Mouse (Mus musculus): ENCODE measurements around the gene Fbln7. TPM values are rescaled to one million over a fixed set of nuclear protein-coding genes. Genes with fewer than 3 reads are reported as not detected.

Gene Fbln7
- polyA plus RNA-seq, 1 experiment from 2014 or later, result 5.1 TPM

GRCm38 (mm10) chr2:128837531-128837930, 25.2 kb upstream of the Fbln7 start:
- no peaks in the 10 kb centered on the region for H3K27me3 ChIP-seq
- no peak overlapping the region for H3K4me2 ChIP-seq
- no peak for ATAC-seq (replicated peaks; ENCODE audit: low FRiP score)
- H3K4me3 ChIP-seq (replicated peaks), result no peak overlapping the region
- H3K9me3 ChIP-seq (replicated peaks), result no peaks in the 10 kb centered on the region
- H3K4me1 ChIP-seq, result no peaks in the 10 kb centered on the region
- H3K36me3 ChIP-seq, result peaks cover 74% of the 10 kb centered on the region
- H3K27ac ChIP-seq, result no peak overlapping the region
- WGBS, result 91% methylated on average over 8 of the region's 8 CpGs
- H3K9ac ChIP-seq, result no peak overlapping the region

- Histone ChIP-seq H3K27ac (no peak overlapping the region), H3K4me1 (no peaks in the 10 kb centered on the region), H3K4me3 (replicated peaks) (no peak overlapping the region), H3K9ac (no peak overlapping the region), H3K36me3 (peaks cover 74% of the 10 kb centered on the region), H3K4me2 (no peak overlapping the region), H3K9me3 (replicated peaks) (no peaks in the 10 kb centered on the region), H3K27me3 (no peaks in the 10 kb centered on the region)
- WGBS, result 95% methylated on average over 3 of the region's 3 CpGs
- no peak for ATAC-seq (replicated peaks; ENCODE audit: low FRiP score)
These were observed 24.2 kb upstream of the Fbln7 start for GRCm38 (mm10) chr2:128838611-128839010.

DNA sequence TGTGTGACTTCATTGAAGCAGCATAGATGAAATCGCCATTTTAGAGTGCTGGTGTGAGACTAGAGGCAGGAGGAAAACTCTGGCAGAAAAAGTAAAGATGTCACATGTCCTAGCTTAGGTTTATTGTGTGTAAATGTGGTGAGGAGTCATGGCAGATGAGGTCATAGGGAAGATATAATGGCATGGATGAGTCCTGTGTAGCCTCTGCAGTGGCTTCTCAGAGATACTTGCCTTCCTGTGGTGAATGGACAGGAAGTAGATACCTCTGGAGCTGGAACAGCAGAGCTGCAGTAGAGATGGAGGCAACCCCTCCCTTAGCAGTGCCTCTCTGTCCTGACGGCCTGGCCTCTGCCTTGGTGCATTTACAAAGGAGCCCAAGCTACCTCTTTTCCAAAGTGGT, 23.3 kb upstream of the Fbln7 start:
- Histone ChIP-seq H3K9me3 (replicated peaks) (no peaks in the 10 kb centered on the region), H3K27ac (no peak overlapping the region), H3K4me1 (no peaks in the 10 kb centered on the region), H3K36me3 (peaks cover 72% of the 10 kb centered on the region), H3K9ac (no peak overlapping the region), H3K4me3 (replicated peaks) (no peak overlapping the region), H3K4me2 (no peak overlapping the region), H3K27me3 (no peaks in the 10 kb centered on the region)
- 86% methylated on average over 2 of the region's 2 CpGs for WGBS
- ATAC-seq (replicated peaks; ENCODE audit: low FRiP score), result no peak

DNA sequence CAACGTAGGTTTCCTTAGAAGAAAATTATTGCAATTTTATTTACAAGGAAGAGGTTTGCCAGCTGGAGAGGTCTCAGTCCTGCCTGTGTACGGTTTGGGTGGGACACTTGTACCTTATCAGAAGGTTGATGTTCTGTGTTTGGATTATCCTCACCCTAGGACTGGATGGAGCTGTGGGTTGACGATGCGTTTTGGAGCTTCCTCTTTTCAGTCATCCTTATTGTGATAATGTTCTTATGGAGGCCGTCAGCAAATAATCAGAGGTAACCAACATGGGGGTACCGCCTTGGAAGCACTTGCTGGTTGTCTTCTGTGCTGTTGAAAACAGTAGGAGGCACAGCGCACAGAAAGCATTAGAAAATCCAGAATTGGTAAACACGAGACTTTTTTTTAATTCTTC, 20.3 kb upstream of the Fbln7 start:
- no peak overlapping the region for H3K27ac ChIP-seq
- H3K9ac ChIP-seq, result no peak overlapping the region
- peaks cover 72% of the 10 kb centered on the region for H3K36me3 ChIP-seq
- H3K4me3 ChIP-seq (replicated peaks), result no peak overlapping the region
- no peaks in the 10 kb centered on the region for H3K9me3 ChIP-seq (replicated peaks)
- H3K27me3 ChIP-seq, result no peaks in the 10 kb centered on the region
- no peak for ATAC-seq (replicated peaks; ENCODE audit: low FRiP score)
- H3K4me1 ChIP-seq, result no peaks in the 10 kb centered on the region
- H3K4me2 ChIP-seq, result no peak overlapping the region
- 89% methylated on average over 8 of the region's 8 CpGs for WGBS

DNA sequence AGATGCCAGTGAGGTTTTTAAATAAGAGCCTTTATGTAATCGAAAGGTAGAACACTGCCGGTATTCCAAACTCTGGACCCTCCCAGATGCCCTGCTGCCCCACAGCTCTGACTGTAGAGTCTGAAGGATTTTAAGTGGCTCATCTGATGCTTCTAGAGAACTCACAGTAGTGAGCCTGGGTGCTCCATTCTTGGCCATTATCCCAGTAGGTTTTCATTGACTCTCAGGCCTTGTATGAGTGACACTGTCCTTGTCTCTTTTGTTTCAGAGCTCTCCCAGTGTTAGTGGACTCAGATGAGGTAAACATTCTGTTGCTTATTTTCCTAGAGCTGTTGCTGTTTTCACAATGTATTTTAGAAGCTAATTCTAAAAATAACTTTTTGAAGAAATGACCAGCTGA, 12.7 kb upstream of the Fbln7 start:
- no peaks in the 10 kb centered on the region for H3K9me3 ChIP-seq (replicated peaks)
- H3K4me2 ChIP-seq, result no peak overlapping the region
- ATAC-seq (replicated peaks; ENCODE audit: low FRiP score), result no peak
- H3K27me3 ChIP-seq, result no peaks in the 10 kb centered on the region
- WGBS, result 95% methylated on average over 2 of the region's 2 CpGs
- peaks cover 87% of the 10 kb centered on the region for H3K36me3 ChIP-seq
- H3K4me1 ChIP-seq, result no peaks in the 10 kb centered on the region
- no peak overlapping the region for H3K4me3 ChIP-seq (replicated peaks)
- H3K27ac ChIP-seq, result no peak overlapping the region
- no peak overlapping the region for H3K9ac ChIP-seq

DNA sequence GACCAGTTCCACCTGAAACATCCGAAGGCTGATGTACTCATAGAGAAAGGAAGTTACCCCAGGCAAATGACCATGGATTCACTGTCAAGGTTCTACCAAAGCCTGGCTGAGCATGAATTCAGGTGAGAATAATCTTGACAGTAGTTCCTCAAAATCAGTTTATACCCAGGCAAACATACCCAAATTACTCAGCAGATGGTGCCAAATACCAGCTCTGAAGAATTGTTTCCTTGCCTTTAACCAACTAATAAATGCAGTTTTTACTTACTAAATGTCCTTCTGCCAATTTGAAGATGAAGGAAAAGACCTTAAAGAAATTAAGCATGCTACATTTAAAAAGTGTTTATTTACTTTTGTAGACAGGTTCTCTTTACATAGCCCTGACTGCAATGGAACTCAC, 6.1 kb upstream of the Fbln7 start:
- no peak for ATAC-seq (replicated peaks; ENCODE audit: low FRiP score)
- 0 out of 2 replicates have a peak, but pooled peaks cover under 1% of the 10 kb centered on the region for H3K27me3 ChIP-seq
- H3K27ac ChIP-seq, result no peak overlapping the region
- peaks cover 23% of the 10 kb centered on the region for H3K36me3 ChIP-seq
- no peak overlapping the region for H3K9ac ChIP-seq
- no peak overlapping the region for H3K4me3 ChIP-seq (replicated peaks)
- no peaks in the 10 kb centered on the region for H3K4me1 ChIP-seq
- H3K9me3 ChIP-seq (replicated peaks), result no peaks in the 10 kb centered on the region
- 92% methylated on average over 1 of the region's 1 CpGs for WGBS
- H3K4me2 ChIP-seq, result no peak overlapping the region

- peaks cover 7% of the 10 kb centered on the region for H3K4me1 ChIP-seq
- 88% methylated on average over 6 of the region's 6 CpGs for WGBS
- ATAC-seq (replicated peaks; ENCODE audit: low FRiP score), result no peak
These were observed 3.8 kb upstream of the Fbln7 start for GRCm38 (mm10) chr2:128858962-128859361.

GRCm38 (mm10) chr2:128859861-128860260, 2.9 kb upstream of the Fbln7 start:
- ATAC-seq (replicated peaks; ENCODE audit: low FRiP score), result no peak
- H3K36me3 ChIP-seq, result no peaks in the 10 kb centered on the region
- H3K4me3 ChIP-seq (replicated peaks), result no peak overlapping the region
- H3K27ac ChIP-seq, result no peak overlapping the region
- WGBS, result 74% methylated on average over 3 of the region's 3 CpGs
- H3K4me1 ChIP-seq, result peaks cover 13% of the 10 kb centered on the region
- no peaks in the 10 kb centered on the region for H3K9me3 ChIP-seq (replicated peaks)
- H3K27me3 ChIP-seq, result peaks cover 20% of the 10 kb centered on the region
- H3K9ac ChIP-seq, result no peak overlapping the region
- no peak overlapping the region for H3K4me2 ChIP-seq

More at GRCm38 (mm10) chr2:128858962-128859361, 3.8 kb upstream of the Fbln7 start:
- H3K9ac ChIP-seq, result no peak overlapping the region
- no peak overlapping the region for H3K27ac ChIP-seq
- peaks cover 14% of the 10 kb centered on the region for H3K27me3 ChIP-seq
- H3K4me2 ChIP-seq, result no peak overlapping the region
- no peaks in the 10 kb centered on the region for H3K9me3 ChIP-seq (replicated peaks)
- no peak overlapping the region for H3K4me3 ChIP-seq (replicated peaks)
- H3K36me3 ChIP-seq, result 0 out of 2 replicates have a peak, but pooled peaks cover 8% of the 10 kb centered on the region

DNA sequence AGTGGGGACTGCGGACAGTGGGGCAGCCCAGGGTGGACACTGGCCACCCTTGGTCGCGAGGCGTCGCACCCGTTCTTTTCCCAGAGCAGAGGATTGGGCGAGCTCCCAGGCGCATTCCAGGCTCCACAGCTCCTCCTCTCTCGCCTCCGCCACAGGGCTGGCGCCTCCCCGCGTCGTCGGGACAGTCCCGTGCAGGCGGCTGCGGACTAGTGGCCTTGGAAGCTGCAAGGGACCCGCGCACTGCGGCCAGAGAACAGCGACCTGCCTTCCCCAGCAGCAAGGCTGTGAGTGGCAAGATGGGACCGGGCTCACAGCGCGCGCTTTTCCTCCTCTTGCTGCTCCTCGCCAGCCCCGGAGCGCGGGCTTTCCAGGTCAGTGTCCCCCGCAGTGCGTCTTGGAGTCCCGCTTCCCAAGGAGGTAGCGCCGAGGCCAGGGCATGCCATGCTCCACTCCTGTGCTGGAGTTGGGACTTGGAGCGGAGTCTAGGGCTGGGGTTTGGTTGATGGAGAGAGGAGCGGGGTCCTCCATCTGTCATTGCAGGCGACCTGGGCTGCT, 1.1 kb downstream of the Fbln7 start:
- H3K36me3 ChIP-seq, result no peaks in the 10 kb centered on the region
- H3K9me3 ChIP-seq (replicated peaks), result no peaks in the 10 kb centered on the region
- H3K27ac ChIP-seq, result no peak overlapping the region
- peak overlapping the region; percentile 60 for H3K4me3 ChIP-seq (replicated peaks)
- H3K4me1 ChIP-seq, result peaks cover 17% of the 10 kb centered on the region
- WGBS, result under 1% methylated on average over 38 of the region's 38 CpGs
- peak; percentile 95 for ATAC-seq (replicated peaks; ENCODE audit: low FRiP score)
- H3K27me3 ChIP-seq, result peaks cover 27% of the 10 kb centered on the region
- peak overlapping the region; percentile 97 for H3K4me2 ChIP-seq
- peak overlapping the region; percentile 50 for H3K9ac ChIP-seq

- no peak overlapping the region for H3K4me3 ChIP-seq (replicated peaks)
- H3K27me3 ChIP-seq, result peaks cover 27% of the 10 kb centered on the region
- H3K9me3 ChIP-seq (replicated peaks), result no peaks in the 10 kb centered on the region
- no peaks in the 10 kb centered on the region for H3K36me3 ChIP-seq
- H3K9ac ChIP-seq, result no peak overlapping the region
- H3K4me1 ChIP-seq, result peaks cover 17% of the 10 kb centered on the region
- no peak for ATAC-seq (replicated peaks; ENCODE audit: low FRiP score)
- H3K27ac ChIP-seq, result no peak overlapping the region
- 31% methylated on average over 3 of the region's 3 CpGs for WGBS
- H3K4me2 ChIP-seq, result no peak overlapping the region
These were observed 2.3 kb downstream of the Fbln7 start for GRCm38 (mm10) chr2:128865061-128865460.

DNA sequence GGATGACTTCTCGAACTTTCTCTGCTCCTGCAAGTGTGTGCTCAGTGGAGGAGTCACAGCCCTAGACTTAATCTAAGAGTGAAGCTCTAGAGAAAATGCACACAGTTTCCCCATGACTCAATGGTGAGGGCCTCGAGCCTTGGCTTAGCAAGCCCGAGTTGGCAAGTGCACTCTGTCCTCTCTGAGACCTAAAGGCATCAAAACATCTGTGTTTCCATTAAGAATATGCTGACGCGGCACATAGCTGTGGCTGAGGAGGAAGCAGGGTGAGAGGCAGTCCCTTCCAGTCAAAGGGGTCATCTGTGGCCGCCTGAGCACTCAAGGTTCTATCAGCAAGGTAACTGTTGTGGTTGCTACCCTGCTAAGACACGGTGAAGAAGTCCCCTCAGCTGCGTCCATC, 8.9 kb downstream of the Fbln7 start:
- H3K9me3 ChIP-seq (replicated peaks), result no peaks in the 10 kb centered on the region
- H3K27ac ChIP-seq, result no peak overlapping the region
- ATAC-seq (replicated peaks; ENCODE audit: low FRiP score), result no peak
- no peaks in the 10 kb centered on the region for H3K27me3 ChIP-seq
- H3K4me2 ChIP-seq, result no peak overlapping the region
- WGBS, result 70% methylated on average over 8 of the region's 8 CpGs
- no peak overlapping the region for H3K9ac ChIP-seq
- H3K4me1 ChIP-seq, result no peaks in the 10 kb centered on the region
- H3K36me3 ChIP-seq, result no peaks in the 10 kb centered on the region
- H3K4me3 ChIP-seq (replicated peaks), result no peak overlapping the region

- no peaks in the 10 kb centered on the region for H3K27me3 ChIP-seq
- no peaks in the 10 kb centered on the region for H3K9me3 ChIP-seq (replicated peaks)
- no peaks in the 10 kb centered on the region for H3K36me3 ChIP-seq
- no peaks in the 10 kb centered on the region for H3K4me1 ChIP-seq
- no peak for ATAC-seq (replicated peaks; ENCODE audit: low FRiP score)
- no peak overlapping the region for H3K4me2 ChIP-seq
- H3K27ac ChIP-seq, result no peak overlapping the region
- no peak overlapping the region for H3K9ac ChIP-seq
- no peak overlapping the region for H3K4me3 ChIP-seq (replicated peaks)
- 89% methylated on average over 9 of the region's 9 CpGs for WGBS
These were observed 9.5 kb downstream of the Fbln7 start for GRCm38 (mm10) chr2:128872256-128872655.

GRCm38 (mm10) chr2:128875526-128875925, 12.7 kb downstream of the Fbln7 start:
- H3K9ac ChIP-seq, result no peak overlapping the region
- no peaks in the 10 kb centered on the region for H3K4me1 ChIP-seq
- WGBS, result 87% methylated on average over 8 of the region's 8 CpGs
- H3K4me3 ChIP-seq (replicated peaks), result no peak overlapping the region
- H3K36me3 ChIP-seq, result no peaks in the 10 kb centered on the region
- no peak for ATAC-seq (replicated peaks; ENCODE audit: low FRiP score)
- H3K4me2 ChIP-seq, result no peak overlapping the region
- H3K9me3 ChIP-seq (replicated peaks), result no peaks in the 10 kb centered on the region
- H3K27ac ChIP-seq, result no peak overlapping the region
- no peaks in the 10 kb centered on the region for H3K27me3 ChIP-seq
